Mouse (Mus musculus): Measurements from ENCODE around the gene Kl.

The Kl gene

DNA sequence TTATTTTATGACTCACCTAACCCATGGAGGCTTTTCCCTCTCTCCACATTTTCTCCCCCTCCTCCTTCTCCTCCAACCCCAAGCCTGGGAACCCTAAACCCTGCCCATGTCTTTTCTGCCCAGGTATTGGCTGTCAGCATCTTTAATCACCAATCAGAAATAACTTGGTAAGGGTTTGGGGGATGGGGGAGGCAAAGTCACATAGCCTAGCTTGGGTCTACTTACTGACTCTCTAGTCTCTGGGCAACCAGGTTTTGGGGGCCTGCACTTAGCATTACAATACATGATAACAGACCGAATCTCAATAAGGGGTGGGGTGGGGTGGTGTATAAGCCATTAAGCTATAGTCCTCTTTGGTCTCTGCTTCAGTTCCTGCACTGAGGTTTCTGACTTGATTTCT, 10.3 kb downstream of the Kl start:
- no peak for DNase-seq (ENCODE audit: low read depth, low spot score)

GRCm38 (mm10) chr5:150967925-150968324, 15.5 kb downstream of the Kl start:
- no peak for DNase-seq (ENCODE audit: low read depth, low spot score)

DNA sequence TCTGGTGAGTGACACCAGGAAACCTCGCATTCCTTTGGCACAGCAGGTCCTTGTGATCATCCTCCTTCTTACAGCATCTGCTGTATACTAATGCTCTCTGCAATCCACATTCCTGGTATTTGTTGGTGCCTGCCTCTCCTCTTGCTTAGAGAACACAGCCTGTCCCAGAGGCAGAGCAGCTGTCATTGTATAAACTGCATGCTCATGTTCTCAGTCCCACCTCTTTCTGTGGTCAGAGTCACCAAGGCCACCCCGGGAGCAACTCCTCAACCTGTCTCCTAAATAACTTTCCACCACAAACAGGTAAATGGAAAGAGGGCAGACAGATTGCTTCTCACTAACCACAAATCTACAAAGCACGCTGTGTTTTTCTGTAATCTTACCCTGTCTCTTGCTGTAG, 18.1 kb downstream of the Kl start:
- DNase-seq (ENCODE audit: low read depth, low spot score) = no peak

- no peak for DNase-seq (ENCODE audit: low read depth, low spot score)
Observed at GRCm38 (mm10) chr5:150971126-150971525, 18.7 kb downstream of the Kl start.

DNA sequence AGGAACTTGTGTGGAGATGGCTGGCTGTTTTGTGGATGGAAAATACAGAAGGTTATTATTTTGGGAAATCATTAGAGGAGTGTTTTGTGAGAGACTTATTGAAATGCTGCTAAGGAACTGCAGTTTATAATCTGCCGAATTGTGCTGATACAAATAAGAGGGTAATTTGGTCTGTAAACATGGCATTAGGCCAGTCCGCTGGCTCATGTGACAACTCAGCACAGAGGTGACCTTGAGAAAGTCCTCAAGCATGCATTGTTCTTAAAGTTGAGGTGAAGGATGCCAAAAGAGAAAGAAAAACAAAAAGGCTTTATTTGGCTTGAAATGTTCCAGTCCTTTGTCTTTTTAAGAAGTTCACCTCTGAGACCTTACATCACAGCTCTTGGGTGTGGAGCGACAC, 21.8 kb downstream of the Kl start:
- DNase-seq (ENCODE audit: low read depth, low spot score) = no peak

DNA sequence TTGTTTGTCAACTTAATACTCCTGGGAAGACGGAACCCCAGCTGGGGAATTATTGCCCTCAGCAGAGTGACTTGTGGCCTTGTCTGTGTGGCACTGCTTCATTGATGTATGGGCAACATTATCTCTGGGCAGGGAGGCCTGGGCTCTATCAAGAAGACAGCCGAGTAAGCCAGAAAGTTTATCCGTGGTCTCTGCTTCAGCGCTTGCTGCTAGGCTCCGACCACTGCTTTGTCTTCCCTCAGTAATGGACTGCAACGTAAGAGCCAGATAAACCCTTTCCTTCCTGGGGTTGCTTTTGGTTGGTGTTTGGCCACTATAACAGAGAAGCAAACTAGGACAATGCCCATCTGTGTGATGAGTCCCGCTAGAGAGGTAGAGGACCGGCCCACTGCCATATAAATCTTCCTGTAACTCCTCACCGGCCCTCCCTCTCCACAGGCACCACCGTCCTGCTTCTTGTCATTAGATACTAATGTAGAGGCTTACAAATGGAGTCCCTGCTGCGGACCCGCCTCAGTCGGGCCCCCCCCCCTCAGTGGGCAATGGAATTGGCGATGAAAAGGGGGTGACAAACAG, 25.1 kb downstream of the Kl start:
- no peak for DNase-seq (ENCODE audit: low read depth, low spot score)

DNA sequence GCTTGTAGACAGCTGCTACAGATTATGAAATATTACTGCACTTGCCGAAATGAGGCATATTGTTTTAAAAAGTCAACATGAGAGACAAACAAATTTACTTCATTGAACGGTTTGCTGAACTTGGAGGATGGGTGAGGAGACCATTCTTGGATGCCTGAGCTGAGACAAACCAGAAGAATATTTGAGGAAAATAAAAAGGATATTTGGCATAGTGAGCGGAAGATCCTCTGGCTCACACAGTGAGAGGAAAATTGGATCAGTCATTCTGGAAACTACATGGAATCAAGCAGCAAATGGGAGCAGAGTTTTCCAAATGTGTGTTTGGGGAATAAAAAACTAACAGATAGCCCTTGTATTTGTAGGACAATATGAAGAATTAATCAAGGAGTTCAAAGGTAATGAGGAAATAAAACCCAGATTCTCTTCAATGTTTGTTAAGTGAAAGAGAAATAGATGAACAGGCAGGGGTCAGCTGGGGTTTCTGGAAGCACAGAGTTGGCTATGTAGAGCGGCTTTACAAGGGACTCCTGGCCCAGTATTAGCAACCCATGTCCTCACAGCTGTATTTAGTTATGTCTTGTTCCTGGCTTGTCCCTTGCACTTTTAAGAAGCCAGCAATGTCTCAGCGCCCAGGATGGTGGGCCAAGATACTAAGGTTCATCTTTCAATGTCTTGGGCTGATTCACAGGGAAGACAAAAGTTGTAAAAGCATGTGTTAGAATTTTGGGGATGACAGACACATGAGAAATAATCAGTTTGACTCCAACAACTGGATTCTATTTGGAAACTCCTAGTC, 27.1 kb downstream of the Kl start:
- no peak for DNase-seq (ENCODE audit: low read depth, low spot score)

GRCm38 (mm10) chr5:150982082-150982481, 29.7 kb downstream of the Kl start:
- DNase-seq (ENCODE audit: low read depth, low spot score) = no peak

DNA sequence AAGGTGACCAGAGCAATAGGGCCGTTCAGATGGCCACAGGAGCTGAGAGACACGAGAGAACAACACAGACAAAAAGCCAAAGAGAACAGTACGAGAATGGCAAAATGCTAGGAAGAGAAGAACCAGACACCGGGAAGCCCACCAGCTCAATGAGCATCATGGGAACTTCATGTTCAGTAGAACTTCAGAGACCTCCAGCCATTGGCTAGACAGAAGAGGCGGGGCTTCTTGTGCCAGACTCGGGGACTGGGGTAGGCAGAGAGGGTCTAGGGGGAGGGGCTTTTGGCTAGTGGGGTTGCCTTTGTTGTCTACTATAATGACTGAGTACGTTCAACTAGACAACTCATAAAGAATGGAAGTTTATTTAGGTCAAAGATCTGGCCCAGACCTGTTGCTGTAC, 41.7 kb downstream of the Kl start:
- no peak for DNase-seq (ENCODE audit: low read depth, low spot score)

DNA sequence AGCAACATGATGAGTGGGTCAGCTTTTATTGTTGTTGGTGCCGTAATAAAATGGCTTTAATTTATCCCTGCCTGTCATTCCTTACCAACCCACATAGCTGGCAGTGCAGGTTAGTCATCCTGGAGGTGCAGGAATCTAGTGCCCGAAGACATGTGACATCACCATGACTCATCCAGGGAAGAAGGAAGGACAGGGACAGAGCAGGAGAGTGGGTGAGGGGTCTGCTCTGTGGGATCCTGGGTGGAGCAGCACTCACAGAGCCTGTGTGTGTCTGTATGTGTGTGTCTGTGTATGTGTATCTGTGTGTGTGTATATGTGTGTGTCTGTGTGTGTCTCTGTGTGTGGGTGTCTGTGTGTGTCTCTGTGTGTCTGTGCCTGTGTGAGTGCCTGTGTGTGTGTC, 44.2 kb downstream of the Kl start:
- DNase-seq (ENCODE audit: low read depth, low spot score) = peak; percentile 80

- no peak for DNase-seq (ENCODE audit: low read depth, low spot score)
Observed at GRCm38 (mm10) chr5:151001111-151001510, 48.7 kb downstream of the Kl start.

- no peak for DNase-seq (ENCODE audit: low read depth, low spot score)
Observed at GRCm38 (mm10) chr5:151002051-151002450, 49.6 kb downstream of the Kl start.

DNA sequence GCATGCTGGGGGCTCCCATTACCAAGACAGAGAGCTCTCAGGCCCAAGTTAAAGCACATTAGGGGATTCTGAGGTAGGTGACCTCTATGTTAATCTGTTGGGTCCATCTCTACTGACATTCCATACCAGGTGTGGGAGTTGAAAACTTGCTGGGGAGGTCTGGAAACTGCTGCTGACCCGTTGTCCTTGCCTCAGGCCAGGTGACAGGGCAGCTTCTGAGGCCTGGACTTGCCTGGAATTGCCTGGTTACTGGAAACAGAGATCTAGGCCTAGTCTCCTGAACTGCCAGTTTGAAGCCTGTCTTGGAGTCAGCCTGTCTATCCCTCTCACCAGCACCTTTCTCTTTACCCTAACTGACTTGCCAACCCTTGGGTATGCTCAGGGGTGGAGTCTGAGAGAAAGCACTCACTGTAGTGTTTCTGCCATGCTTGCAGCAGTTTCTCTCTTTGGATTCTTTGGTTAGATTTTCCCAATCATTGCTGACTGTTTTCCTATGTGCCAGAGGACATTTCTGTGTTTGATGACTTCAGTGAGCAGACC, 51.9 kb downstream of the Kl start:
- no peak for DNase-seq (ENCODE audit: low read depth, low spot score)

DNA sequence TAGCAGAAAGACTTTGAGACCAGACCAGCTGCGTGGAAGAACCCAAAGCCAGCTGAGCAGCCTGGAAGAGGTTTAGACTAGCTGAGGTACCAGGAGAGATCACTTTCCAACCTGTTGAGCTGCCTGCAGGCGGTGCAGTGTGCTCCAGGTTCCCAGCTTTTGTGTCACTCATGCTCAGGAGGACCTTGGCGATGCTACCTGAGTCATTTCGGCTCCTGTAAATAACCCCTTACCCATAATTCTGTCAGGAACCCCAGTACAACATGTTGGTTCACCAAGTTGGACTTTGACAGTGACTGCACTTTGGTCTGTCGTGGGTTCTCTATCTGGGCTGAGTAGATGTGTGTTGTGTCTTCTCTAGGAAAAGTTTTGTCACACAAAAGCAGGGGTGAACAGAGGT, 66.0 kb downstream of the Kl start:
- DNase-seq (ENCODE audit: low read depth, low spot score) = no peak

GRCm38 (mm10) chr5:151018959-151019358, 66.6 kb downstream of the Kl start:
- peak; percentile 15 for DNase-seq (ENCODE audit: low read depth, low spot score)

DNA sequence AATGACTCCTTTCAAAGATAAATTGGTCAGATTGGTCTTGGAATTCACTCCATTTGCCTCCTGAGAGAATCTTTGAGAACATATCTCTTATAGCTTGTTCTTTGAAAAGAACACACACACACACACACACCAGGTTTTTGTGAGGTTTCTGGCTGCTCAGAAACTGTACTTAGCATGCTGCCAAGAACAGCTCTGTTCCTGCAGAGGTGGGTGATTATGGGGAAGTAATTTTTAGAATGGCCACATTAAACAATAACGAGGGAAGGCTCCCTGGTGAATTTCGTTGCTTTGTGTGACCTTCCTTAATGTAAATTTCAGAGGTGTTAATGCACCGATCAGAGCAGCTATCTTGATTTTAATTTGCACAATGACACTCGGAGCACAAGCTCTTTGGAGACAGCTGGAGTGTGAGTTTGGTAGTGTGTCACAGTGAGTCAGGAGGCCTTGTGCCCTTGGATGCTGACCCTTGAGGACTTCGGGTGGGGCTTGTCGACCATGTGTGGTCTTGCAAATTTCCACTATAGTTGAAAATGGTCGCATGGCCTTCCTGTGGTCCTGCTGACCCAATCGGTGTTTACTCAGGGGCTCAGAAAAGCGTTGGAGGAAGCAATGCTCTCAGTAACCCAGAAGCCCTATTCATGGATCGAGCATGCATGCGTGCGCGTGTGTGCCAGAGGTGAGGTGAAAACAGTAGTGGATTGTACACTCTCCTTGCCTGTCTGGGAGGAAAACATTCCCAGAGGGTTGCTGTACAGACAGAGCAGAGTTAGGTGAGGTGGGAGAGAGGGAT, 67.8 kb downstream of the Kl start:
- DNase-seq (ENCODE audit: low read depth, low spot score) = peak; percentile 73

- no peak for DNase-seq (ENCODE audit: low read depth, low spot score)
Observed at GRCm38 (mm10) chr5:151020831-151021230, 68.4 kb downstream of the Kl start.

DNA sequence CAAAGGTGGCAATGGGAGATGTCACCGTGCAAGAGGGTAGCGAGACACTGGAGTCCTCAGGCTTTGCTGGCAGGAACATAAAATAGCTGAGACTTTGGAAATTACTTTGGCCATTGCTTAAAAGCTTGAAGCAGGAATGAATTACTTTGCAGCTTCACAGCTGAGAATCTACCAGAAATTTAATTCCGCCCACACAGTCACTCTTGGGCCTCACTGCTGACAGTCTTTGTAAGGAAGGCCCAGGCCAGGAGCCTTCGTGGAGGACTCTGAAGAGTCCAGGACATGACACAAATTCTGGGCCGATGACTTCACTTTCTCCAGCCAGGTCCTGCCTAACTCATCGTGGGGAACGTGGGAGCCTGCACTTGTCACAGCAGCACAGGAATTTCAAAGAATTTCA, 69.6 kb downstream of the Kl start:
- DNase-seq (ENCODE audit: low read depth, low spot score) = peak; percentile 61

- peak; percentile 80 for DNase-seq (ENCODE audit: low read depth, low spot score)
Observed at GRCm38 (mm10) chr5:151022939-151023338, 70.5 kb downstream of the Kl start.

DNA sequence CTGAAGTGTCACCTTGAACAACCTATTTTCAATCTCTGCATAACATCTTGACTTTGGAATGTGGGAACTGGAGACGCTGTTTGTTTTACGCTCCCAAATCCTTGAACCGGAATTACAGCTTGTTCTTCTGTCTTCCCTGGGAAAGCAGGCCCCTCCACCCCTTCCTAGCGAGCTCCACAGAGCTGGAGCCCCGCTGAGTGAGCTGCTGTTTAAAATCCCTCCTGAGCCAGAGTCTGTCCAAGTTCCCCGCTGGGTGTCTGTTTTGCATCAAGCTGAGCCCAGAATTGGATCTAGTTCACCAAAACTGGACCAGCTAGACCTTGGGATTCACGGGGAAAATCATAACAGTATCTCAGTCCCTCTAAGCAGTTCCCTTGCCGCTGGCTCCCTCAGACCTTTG, 71.1 kb downstream of the Kl start:
- peak; percentile 87 for DNase-seq (ENCODE audit: low read depth, low spot score)

DNA sequence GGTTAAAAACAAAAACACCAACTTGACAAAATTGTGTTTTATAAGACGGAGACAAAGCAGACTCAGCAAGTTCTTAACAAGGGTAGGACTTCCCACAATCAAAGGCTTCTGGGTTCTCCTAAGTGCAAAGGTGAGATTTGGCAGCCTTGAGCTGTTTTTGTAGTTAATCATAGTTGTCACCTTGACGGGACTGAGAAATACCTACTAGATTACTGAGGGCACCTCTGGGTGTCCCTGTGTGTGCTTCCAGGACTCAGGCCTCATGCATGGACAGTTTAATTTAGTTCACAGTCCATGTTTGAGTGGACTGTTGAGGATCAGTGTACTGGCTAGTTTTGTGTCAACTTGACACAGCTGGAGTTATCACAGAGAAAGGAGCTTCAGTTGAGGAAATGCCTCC, 72.1 kb downstream of the Kl start:
- DNase-seq (ENCODE audit: low read depth, low spot score) = no peak

DNA sequence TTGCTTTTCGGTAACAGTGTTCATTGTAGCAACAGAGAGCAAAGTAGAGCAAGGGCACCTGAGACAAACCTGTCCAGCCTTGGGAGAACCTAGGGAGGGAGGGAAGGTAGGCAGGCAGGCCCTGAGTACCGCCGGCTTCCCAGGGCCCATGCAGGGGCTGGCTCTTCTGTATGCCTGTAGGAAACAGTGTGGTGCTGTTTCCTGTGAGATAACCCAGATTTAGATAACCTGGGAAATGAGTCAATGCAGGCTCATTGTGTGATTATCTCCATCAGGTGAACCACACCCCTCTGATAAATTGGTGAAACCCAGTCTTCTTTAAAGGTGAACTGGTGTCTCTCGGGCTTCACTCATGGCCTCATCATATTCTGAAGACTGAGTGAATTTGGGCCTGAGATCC, 73.7 kb downstream of the Kl start:
- no peak for DNase-seq (ENCODE audit: low read depth, low spot score)

- peak; percentile 75 for DNase-seq (ENCODE audit: low read depth, low spot score)
Observed at GRCm38 (mm10) chr5:151027171-151027570, 74.8 kb downstream of the Kl start.

Data from brain, adult 2 months (tissue).